Mouse (Mus musculus) cortical plate, adult 2 months (tissue): ENCODE measurements around the gene Cd86. TPM values are rescaled to one million over a fixed set of nuclear protein-coding genes. Genes with fewer than 3 reads are reported as not detected.

Experiments
- H3K27ac ChIP-seq: fragments of 200-500 bp; 2 replicates; pipeline ENCODE4 v1.5.1; 2012; ENCODE audit warnings: low read length, control low read depth, inconsistent platforms; ENCODE audit not compliant: insufficient read depth
- H3K4me1 ChIP-seq: fragments of 200-500 bp; 2 replicates; pipeline ENCODE4 v1.6.1; 2011; ENCODE audit warnings: low read length; ENCODE audit not compliant: control insufficient read depth, insufficient read depth
- H3K4me3 ChIP-seq: fragments of 200-500 bp; 2 replicates; pipeline ENCODE4 v1.5.1; 2011; ENCODE audit warnings: mild to moderate bottlenecking, low read length, control low read depth; ENCODE audit not compliant: insufficient read depth
- CTCF ChIP-seq: fragments of 200-500 bp; IDR thresholded peaks from 2 replicates; pipeline ENCODE4 v1.5.1; 2011; ENCODE audit warnings: mild to moderate bottlenecking, control low read depth, low read length; ENCODE audit not compliant: insufficient read depth; ENCODE audit errors: extremely low read depth
- POLR2A ChIP-seq: fragments of 200-500 bp; IDR thresholded peaks from 2 replicates; pipeline ENCODE4 v1.6.1; 2011; ENCODE audit warnings: mild to moderate bottlenecking, low read length, control low read depth; ENCODE audit not compliant: insufficient read depth; ENCODE audit errors: extremely low read depth
- polyA plus RNA-seq: library from polyadenylated mRNA; depleted of rRNA; stranded (reverse); fragments of >200 nt; gene quantifications from 2 replicates; pipeline ENCODE4 v1.2.3, GENCODE M21; 2012

The Cd86 gene
- polyA plus RNA-seq, 1 experiment, result 3.2 TPM

DNA sequence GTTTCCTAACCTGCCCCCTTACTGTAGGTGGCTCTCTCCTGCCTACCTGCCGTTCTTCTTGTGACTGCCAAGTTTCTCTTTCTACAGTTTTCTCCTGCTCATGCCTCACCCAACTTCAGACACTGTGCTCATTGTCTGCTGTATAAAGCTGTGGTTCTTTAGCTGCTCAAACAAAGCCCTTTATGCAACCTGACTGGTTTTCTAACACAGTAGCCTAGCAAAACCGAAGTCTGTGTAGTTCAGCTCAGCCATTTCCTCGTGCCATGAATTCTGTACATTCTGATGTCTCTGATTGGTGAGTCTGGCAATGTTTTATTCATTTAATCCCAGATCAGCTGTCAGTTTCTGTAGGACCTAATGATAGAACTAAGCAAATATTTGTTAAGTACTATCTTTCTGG, 25.6 kb upstream of the Cd86 start:
- Histone ChIP-seq H3K4me1 (no peaks in the 10 kb centered on the region), H3K27ac (no peak overlapping the region), H3K4me3 (no peak overlapping the region)
- TF ChIP-seq CTCF (no peak), POLR2A (no peak)

DNA sequence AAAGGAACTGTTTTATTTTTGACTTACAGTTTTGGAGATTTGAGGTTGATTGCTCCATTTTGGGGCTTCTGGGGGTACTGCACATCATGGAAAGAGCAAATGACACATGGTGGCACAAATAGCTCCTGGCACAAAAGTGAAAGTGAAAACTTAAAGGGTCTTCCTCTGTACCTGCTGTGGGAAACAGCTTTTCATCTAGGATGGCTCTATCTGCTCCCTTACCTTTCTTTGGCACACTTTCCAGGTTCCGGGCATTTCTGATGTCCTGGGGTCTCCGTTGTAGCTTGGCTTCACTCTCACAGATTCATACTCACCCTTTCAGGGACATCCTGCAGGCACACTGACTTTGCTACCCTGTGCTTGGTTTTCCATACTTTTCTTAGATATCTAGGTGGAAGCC, 22.2 kb upstream of the Cd86 start:
- no peak overlapping the region for H3K4me3 ChIP-seq
- peaks cover 1% of the 10 kb centered on the region; the same call in 1 of the 2 replicates for H3K4me1 ChIP-seq
- TF ChIP-seq POLR2A (no peak), CTCF (no peak)
- no peak overlapping the region for H3K27ac ChIP-seq

DNA sequence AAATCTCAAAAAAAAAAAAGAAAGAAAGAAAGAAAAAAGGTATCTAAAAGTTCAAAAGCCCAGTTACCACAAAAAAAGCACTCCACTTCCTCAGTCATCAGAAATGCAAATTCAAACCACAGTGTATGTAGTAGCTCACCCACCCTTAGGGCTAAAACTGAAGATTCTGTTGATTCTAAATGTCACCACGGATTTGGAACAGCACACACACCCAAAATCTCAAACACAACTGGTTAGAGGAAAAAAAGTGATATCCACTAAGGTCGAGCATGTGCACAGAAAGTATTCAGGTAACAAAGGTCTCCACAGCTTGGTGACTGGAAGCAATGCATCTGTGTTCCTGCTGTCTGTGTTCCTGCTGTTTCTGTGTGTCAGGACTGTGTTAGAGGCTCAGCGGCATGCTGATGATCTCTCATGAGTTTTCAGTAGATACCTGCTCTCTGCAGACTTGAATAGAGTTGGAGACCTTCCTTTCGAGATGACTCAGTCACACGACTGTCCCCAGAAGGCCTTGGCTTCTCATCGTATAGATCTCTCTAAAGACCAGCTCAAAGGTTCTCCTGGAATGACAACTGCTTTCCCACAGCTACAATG, 18.5 kb upstream of the Cd86 start:
- peaks cover 1% of the 10 kb centered on the region; the same call in 1 of the 2 replicates for H3K4me1 ChIP-seq

DNA sequence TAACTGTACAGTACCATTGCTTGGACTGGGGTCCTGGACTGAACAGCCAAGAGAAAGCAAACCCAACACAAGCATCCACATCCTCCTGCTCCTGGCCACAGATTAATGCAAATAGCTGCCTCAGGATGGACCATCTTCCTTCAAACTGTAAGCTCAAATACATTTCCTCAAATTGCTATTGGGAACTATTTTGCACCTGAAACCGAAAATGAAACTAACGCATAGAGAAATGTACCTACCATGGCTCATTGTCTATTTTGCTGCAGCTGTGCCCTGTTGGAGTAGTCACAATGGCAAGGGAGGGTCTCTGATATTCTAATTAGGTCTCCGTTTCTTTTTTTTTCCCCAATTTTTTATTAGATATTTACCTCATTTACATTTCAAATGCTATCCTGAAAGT, 15.9 kb upstream of the Cd86 start:
- peaks cover 1% of the 10 kb centered on the region; the same call in 1 of the 2 replicates for H3K4me1 ChIP-seq
- no peak overlapping the region for H3K4me3 ChIP-seq
- no peak for TF ChIP-seq POLR2A
- no peak for TF ChIP-seq CTCF
- no peak overlapping the region for H3K27ac ChIP-seq

More for the DNA sequence above, 18.5 kb upstream of the Cd86 start:
- Histone ChIP-seq H3K4me3 (no peak overlapping the region), H3K27ac (no peak overlapping the region)
- TF ChIP-seq CTCF (no peak), POLR2A (no peak)

DNA sequence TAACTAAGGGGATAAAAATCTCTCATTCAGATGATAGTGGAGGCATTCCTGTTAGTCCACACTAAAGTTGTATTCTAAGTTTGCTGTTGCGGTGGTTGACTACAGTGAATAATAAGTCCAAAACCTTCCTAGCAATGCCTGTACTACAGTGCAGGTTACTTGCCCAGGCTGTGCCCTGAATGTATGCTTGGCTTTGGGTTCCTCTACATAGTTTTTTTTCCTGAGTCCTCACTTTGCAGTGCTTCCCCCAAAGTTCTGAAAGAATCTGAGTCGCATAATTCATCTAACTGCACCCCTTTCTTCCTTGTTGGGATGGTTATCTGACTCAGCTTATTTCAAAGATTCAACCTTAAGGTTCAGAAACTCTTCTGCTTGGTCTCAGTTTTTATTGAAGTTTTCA, 10.0 kb upstream of the Cd86 start:
- Histone ChIP-seq H3K4me1 (no peaks in the 10 kb centered on the region), H3K4me3 (no peak overlapping the region), H3K27ac (no peak overlapping the region)
- no peak for TF ChIP-seq CTCF
- no peak for TF ChIP-seq POLR2A

DNA sequence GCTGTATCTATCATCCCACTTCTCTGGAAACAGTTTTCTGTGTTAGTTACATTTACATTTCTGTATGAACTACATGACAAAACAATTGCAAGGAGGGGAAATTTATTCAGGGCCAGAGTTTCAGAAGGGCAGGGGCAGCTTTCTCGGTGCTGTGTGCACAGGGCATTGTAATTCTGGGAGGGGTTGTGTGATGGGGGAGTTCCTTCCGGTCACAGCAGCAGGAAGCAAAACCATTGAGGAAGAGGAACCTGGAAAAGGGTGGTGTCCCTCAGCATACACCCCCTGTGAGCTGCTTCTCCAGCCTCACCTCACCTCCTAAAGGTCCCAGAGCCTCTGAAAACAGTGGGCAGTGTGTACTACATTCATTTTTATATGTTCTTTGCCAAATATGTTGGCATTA, 9.4 kb upstream of the Cd86 start:
- no peaks in the 10 kb centered on the region for H3K4me1 ChIP-seq
- no peak overlapping the region for H3K4me3 ChIP-seq
- TF ChIP-seq POLR2A, result no peak
- no peak for TF ChIP-seq CTCF
- H3K27ac ChIP-seq, result no peak overlapping the region

DNA sequence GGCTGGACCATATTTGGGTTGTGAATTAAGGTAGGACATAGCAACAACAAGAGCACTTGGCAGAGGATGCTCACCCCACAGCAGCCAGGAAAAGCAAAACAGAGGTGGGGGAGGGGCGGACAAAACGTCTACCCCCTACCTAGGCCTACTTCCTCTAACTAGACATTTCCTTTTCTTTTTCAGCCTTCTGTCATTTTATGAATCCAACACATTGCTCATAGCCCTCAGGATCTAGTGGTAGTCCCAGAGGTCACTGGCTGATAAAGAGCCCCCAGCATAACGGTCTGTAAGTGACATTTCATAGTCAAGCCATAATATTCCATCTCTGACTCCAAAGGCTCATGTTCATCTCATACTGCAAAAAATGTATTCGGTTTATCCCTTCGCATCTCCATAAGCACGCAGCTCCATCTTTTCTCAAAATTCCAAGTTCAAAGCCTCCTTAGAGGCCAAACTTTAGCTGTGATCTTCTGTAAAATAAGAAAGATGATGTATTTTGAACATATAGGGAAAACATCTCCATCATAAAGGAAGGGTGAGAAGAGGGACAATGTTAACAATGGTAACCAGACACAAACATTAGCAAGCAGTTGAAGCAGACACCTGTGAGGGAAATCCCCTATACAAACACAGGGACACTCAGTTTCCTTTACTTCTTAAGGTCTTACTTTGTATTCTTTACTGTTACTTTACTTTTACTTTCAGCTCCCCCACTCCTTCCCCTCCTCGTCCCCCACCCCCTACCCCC, 8.8 kb upstream of the Cd86 start:
- Histone ChIP-seq H3K4me1 (no peaks in the 10 kb centered on the region), H3K27ac (no peak overlapping the region), H3K4me3 (no peak overlapping the region)
- TF ChIP-seq CTCF (no peak), POLR2A (no peak)

DNA sequence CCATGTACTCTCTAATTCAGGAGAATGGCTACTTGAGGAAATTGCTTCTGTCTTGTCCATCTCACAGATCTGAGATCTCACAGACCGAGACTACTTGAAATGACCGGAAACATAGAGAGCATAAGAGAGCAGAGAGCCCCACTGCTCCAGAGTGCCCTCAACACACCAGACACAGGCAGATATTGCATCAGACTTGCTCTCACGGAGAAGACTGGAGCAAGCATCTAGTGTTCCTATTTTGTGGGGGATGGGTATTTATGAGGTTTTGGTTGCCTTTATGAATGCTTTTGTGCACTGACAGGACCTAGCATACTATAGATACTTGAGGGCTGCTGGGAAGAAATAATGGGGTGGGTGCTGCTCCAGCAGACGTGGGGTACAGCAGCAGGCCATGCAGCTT, 7.3 kb upstream of the Cd86 start:
- no peak overlapping the region for H3K4me3 ChIP-seq
- no peaks in the 10 kb centered on the region for H3K4me1 ChIP-seq
- no peak overlapping the region for H3K27ac ChIP-seq
- no peak for TF ChIP-seq CTCF
- TF ChIP-seq POLR2A, result no peak

DNA sequence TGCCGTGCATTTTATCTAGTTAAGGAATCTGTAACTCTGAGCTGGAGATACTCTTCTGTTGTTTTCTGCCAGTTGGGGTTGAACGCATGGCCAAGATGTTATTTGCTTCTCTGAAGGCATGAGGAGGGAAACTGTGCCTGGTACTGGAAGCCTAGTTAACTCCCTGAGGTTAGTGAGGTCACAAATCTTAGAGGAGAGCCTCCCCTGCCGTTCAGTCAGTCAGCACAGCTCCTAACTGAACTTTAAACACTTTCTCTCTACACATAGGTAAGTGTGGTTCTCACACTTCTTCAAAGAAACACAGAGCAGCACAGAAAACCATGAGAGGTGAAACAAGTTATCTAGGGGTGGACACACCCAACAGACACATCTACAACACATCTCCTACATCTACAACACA, 4.7 kb upstream of the Cd86 start:
- Histone ChIP-seq H3K4me1 (no peaks in the 10 kb centered on the region), H3K27ac (no peak overlapping the region), H3K4me3 (no peak overlapping the region)
- TF ChIP-seq CTCF, result no peak
- no peak for TF ChIP-seq POLR2A

DNA sequence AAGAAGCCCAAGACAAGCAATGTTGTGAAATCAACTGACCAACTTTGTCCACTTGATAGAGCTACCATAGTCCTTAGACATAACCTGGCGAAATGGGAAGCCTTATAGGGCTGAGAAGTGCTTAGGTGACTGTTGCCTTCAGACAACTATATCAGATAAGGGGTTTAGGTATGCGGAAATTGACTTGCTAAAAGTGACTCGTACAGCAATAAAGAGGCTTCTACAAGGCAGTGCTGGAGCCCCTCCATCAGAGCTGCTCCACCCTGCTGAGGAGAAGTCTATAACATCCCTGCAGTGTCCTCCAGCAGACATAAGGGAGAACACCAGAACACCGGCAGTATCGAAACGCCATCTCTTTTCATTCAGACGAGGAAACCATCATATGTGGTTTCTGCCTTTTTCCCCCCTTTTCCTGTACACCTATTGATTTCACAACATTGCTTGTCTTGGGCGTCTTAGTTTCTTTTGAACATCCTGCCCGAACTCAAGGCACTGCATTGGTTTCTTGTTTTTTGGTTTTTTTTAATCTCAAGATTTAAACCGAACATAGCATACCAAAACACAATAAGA, 652 bp upstream of the Cd86 start:
- Histone ChIP-seq H3K4me3 (no peak overlapping the region), H3K4me1 (no peaks in the 10 kb centered on the region), H3K27ac (no peak overlapping the region)
- TF ChIP-seq CTCF (no peak), POLR2A (no peak)

DNA sequence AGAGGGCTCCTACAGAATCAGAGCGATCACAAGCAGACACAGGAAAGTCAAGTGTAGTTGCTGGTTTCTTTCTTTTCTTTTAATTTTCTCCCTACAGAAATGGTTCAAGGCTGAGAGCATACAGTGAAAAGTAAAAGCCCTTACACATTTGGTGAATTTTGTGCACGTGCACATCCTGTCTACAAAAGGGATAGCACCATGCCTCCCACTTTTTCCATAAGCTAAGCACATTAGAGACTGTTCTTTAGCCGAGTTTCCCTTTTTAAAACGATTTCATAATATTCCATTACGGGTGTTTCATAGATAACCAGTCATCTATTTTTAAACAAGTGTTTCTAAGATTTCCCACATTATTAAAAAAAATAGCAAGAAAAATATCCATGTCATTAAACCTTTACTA, 2.4 kb downstream of the Cd86 start:
- Histone ChIP-seq H3K4me1 (no peaks in the 10 kb centered on the region), H3K27ac (no peak overlapping the region), H3K4me3 (no peak overlapping the region)
- no peak for TF ChIP-seq CTCF
- no peak for TF ChIP-seq POLR2A
